Comparison of ENCODE assay signal across 19 mouse cellular contexts in genomic region chr16:10398755-10399154, GRCm38 (mm10). TPM values are rescaled to one million over a fixed set of nuclear protein-coding genes. Genes with fewer than 3 reads are reported as not detected.
DNase-seq lines count a peak whose midpoint lies in the region; ATAC-seq and TF ChIP-seq lines count a peak whose summit lies in the region.
"Had no signal": no experiment of that assay in that cellular context is flagged by ENCODE, and none has a peak within 500 bp of the region (broad histone marks: within the 10 kb centered on the region; RNA-seq: fewer than 3 reads in every experiment).

No protein-coding gene starts in this region.

- no peak overlapping the region for H3K4me3 ChIP-seq in forebrain, embryonic 13.5 days
- H3K4me3 ChIP-seq in forebrain, embryonic 11.5 days (ENCODE audit: low read depth, low read length), result no peak overlapping the region
- no peak overlapping the region for H3K4me3 ChIP-seq in hindbrain, embryonic 15.5 days
- H3K4me3 ChIP-seq in hindbrain, embryonic 11.5 days (ENCODE audit: low read depth, low read length), result no peak overlapping the region
- H3K4me3 ChIP-seq in stomach, embryonic 14.5 days (ENCODE audit: low read depth, low read length), result no peak overlapping the region
- no peak overlapping the region for H3K4me3 ChIP-seq in stomach, postnatal 0 days (ENCODE audit: low read depth, low read length)
- H3K4me3 ChIP-seq: kidney, embryonic 15.5 days; left cerebral cortex, adult 2 months; limb, embryonic 12.5 days; liver, embryonic 15.5 days; lung, embryonic 15.5 days; midbrain, embryonic 13.5 days had no signal

- H3K9ac ChIP-seq in forebrain, embryonic 13.5 days, result no peak overlapping the region
- no peak overlapping the region for H3K9ac ChIP-seq in forebrain, embryonic 11.5 days (ENCODE audit: low read length)
- H3K9ac ChIP-seq in hindbrain, embryonic 15.5 days, result no peak overlapping the region
- H3K9ac ChIP-seq in hindbrain, embryonic 11.5 days (ENCODE audit: low read depth, low read length), result no peak overlapping the region
- no peak overlapping the region for H3K9ac ChIP-seq in stomach, embryonic 14.5 days (replicated peaks; ENCODE audit: low read depth, low read length)
- H3K9ac ChIP-seq in stomach, postnatal 0 days (ENCODE audit: low read length), result no peak overlapping the region
- H3K9ac ChIP-seq: forebrain, postnatal 0 days; kidney, embryonic 15.5 days; limb, embryonic 12.5 days; liver, embryonic 15.5 days; lung, embryonic 15.5 days; midbrain, embryonic 13.5 days had no signal

- H3K36me3 ChIP-seq in forebrain, embryonic 13.5 days (ENCODE audit: poor library complexity, severe bottlenecking), result no peaks in the 10 kb centered on the region
- H3K36me3 ChIP-seq in forebrain, embryonic 11.5 days (ENCODE audit: control insufficient read depth, insufficient read depth, low read length), result no peaks in the 10 kb centered on the region
- H3K36me3 ChIP-seq in hindbrain, embryonic 15.5 days, result no peaks in the 10 kb centered on the region
- no peaks in the 10 kb centered on the region for H3K36me3 ChIP-seq in hindbrain, embryonic 11.5 days (ENCODE audit: control insufficient read depth, insufficient read depth, low read length)
- no peaks in the 10 kb centered on the region for H3K36me3 ChIP-seq in stomach, embryonic 14.5 days (ENCODE audit: control insufficient read depth, insufficient read depth, low read length)
- no peaks in the 10 kb centered on the region for H3K36me3 ChIP-seq in stomach, postnatal 0 days (ENCODE audit: control insufficient read depth, insufficient read depth, low read length)
- H3K36me3 ChIP-seq: kidney, embryonic 15.5 days; limb, embryonic 12.5 days; liver, embryonic 15.5 days; lung, embryonic 15.5 days; midbrain, embryonic 13.5 days had no signal

- no peak for TF ChIP-seq CTCF in stomach, postnatal 0 days (IDR thresholded peaks at IDR 0.05; ENCODE audit: low read depth)

- H3K9me3 ChIP-seq in forebrain, embryonic 13.5 days (replicated peaks), result no peaks in the 10 kb centered on the region
- H3K9me3 ChIP-seq in forebrain, embryonic 11.5 days (ENCODE audit: control insufficient read depth, low read length), result no peaks in the 10 kb centered on the region
- H3K9me3 ChIP-seq in hindbrain, embryonic 15.5 days, result no peaks in the 10 kb centered on the region
- H3K9me3 ChIP-seq in hindbrain, embryonic 11.5 days (ENCODE audit: control insufficient read depth, low read length), result no peaks in the 10 kb centered on the region
- no peaks in the 10 kb centered on the region for H3K9me3 ChIP-seq in stomach, embryonic 14.5 days (ENCODE audit: control insufficient read depth, low read depth, low read length)
- H3K9me3 ChIP-seq in stomach, postnatal 0 days (ENCODE audit: control insufficient read depth, low read length), result no peaks in the 10 kb centered on the region
- H3K9me3 ChIP-seq: kidney, embryonic 15.5 days; limb, embryonic 12.5 days; liver, embryonic 15.5 days; lung, embryonic 15.5 days; midbrain, embryonic 13.5 days had no signal

- 73% methylated on average over 5 of the region's 5 CpGs for WGBS in forebrain, embryonic 13.5 days
- WGBS in forebrain, embryonic 11.5 days, result 75% methylated on average over 5 of the region's 5 CpGs
- 71% methylated on average over 5 of the region's 5 CpGs for whole genome bisulfite sequencing in hindbrain, embryonic 15.5 days
- 71% methylated on average over 5 of the region's 5 CpGs for WGBS in hindbrain, embryonic 11.5 days
- WGBS in stomach, embryonic 14.5 days, result 62% methylated on average over 5 of the region's 5 CpGs
- 70% methylated on average over 5 of the region's 5 CpGs for WGBS in stomach, postnatal 0 days

- no peak overlapping the region for H3K27ac ChIP-seq in forebrain, embryonic 13.5 days
- no peak overlapping the region for H3K27ac ChIP-seq in forebrain, embryonic 11.5 days (ENCODE audit: low read depth, low read length)
- H3K27ac ChIP-seq in hindbrain, embryonic 15.5 days (replicated peaks), result no peak overlapping the region
- H3K27ac ChIP-seq in hindbrain, embryonic 11.5 days (ENCODE audit: low read depth, low read length), result no peak overlapping the region
- no peak overlapping the region for H3K27ac ChIP-seq in stomach, embryonic 14.5 days (ENCODE audit: low read length)
- H3K27ac ChIP-seq in stomach, postnatal 0 days (replicated peaks), result no peak overlapping the region
- H3K27ac ChIP-seq: kidney, embryonic 15.5 days; left cerebral cortex, adult 2 months; limb, embryonic 12.5 days; liver, embryonic 15.5 days; lung, embryonic 15.5 days; midbrain, embryonic 13.5 days had no signal

- no peak overlapping the region for H3K4me2 ChIP-seq in forebrain, embryonic 13.5 days
- H3K4me2 ChIP-seq in forebrain, embryonic 11.5 days (ENCODE audit: low read depth, low read length, severe bottlenecking), result no peak overlapping the region
- no peak overlapping the region for H3K4me2 ChIP-seq in hindbrain, embryonic 15.5 days
- no peak overlapping the region for H3K4me2 ChIP-seq in hindbrain, embryonic 11.5 days (replicated peaks; ENCODE audit: low read depth, low read length)
- no peak overlapping the region for H3K4me2 ChIP-seq in stomach, embryonic 14.5 days (replicated peaks; ENCODE audit: low read depth, low read length)
- no peak overlapping the region for H3K4me2 ChIP-seq in stomach, postnatal 0 days (replicated peaks; ENCODE audit: low read depth)
- H3K4me2 ChIP-seq: heart, embryonic 11.5 days; kidney, embryonic 15.5 days; limb, embryonic 12.5 days; liver, embryonic 15.5 days; lung, embryonic 15.5 days; midbrain, embryonic 13.5 days had no signal

- H3K4me1 ChIP-seq in forebrain, embryonic 13.5 days, result peaks cover 8% of the 10 kb centered on the region
- H3K4me1 ChIP-seq in forebrain, embryonic 11.5 days (replicated peaks; ENCODE audit: control insufficient read depth, insufficient read depth, low read length), result no peaks in the 10 kb centered on the region
- peaks cover 8% of the 10 kb centered on the region for H3K4me1 ChIP-seq in hindbrain, embryonic 15.5 days (replicated peaks)
- H3K4me1 ChIP-seq in hindbrain, embryonic 11.5 days (replicated peaks; ENCODE audit: control insufficient read depth, insufficient read depth, low read length), result no peaks in the 10 kb centered on the region
- 0 out of 2 replicates have a peak, but pooled peaks cover 3% of the 10 kb centered on the region for H3K4me1 ChIP-seq in stomach, embryonic 14.5 days (ENCODE audit: control insufficient read depth, insufficient read depth, low read length)
- 0 out of 2 replicates have a peak, but pooled peaks cover 3% of the 10 kb centered on the region for H3K4me1 ChIP-seq in stomach, postnatal 0 days (replicated peaks; ENCODE audit: control insufficient read depth, insufficient read depth)
- H3K4me1 ChIP-seq: liver, embryonic 15.5 days had no signal

- no peak for TF ChIP-seq EP300 in stomach, postnatal 0 days (optimal IDR thresholded peaks at IDR 0.05)

- peak; percentile 48; the same call in 1 of the 2 replicates for ATAC-seq in forebrain, embryonic 13.5 days
- ATAC-seq in forebrain, embryonic 11.5 days (replicated peaks; ENCODE audit: low FRiP score), result no peak
- ATAC-seq in hindbrain, embryonic 15.5 days (ENCODE audit: low FRiP score, low read depth), result peak; percentile 23; the same call in 1 of the 2 replicates
- no peak for ATAC-seq in hindbrain, embryonic 11.5 days (ENCODE audit: low FRiP score)
- ATAC-seq in stomach, embryonic 14.5 days (ENCODE audit: insufficient number of reproducible peaks, insufficient read depth, low FRiP score, low read depth), result peak; percentile 42; the same call in 1 of the 2 replicates
- ATAC-seq in stomach, postnatal 0 days (ENCODE audit: low FRiP score, low TSS enrichment), result no peak

- peaks cover 12% of the 10 kb centered on the region for H3K27me3 ChIP-seq in forebrain, embryonic 13.5 days
- peaks cover 6% of the 10 kb centered on the region; the same call in 1 of the 2 replicates for H3K27me3 ChIP-seq in forebrain, embryonic 11.5 days (ENCODE audit: control insufficient read depth, insufficient read depth, low read length)
- 0 out of 2 replicates have a peak, but pooled peaks cover 3% of the 10 kb centered on the region for H3K27me3 ChIP-seq in hindbrain, embryonic 15.5 days
- no peaks in the 10 kb centered on the region for H3K27me3 ChIP-seq in hindbrain, embryonic 11.5 days (ENCODE audit: control insufficient read depth, insufficient read depth, low read length)
- H3K27me3 ChIP-seq in stomach, embryonic 14.5 days (ENCODE audit: control insufficient read depth, insufficient read depth, low read length), result no peaks in the 10 kb centered on the region
- H3K27me3 ChIP-seq in stomach, postnatal 0 days (ENCODE audit: control insufficient read depth, insufficient read depth, low read length), result no peaks in the 10 kb centered on the region
- H3K27me3 ChIP-seq: CH12.LX; lung, embryonic 15.5 days had no signal

- DNase-seq in forebrain, embryonic 11.5 days (ENCODE audit: low spot score), result no peak
- DNase-seq in hindbrain, embryonic 11.5 days (ENCODE audit: low spot score), result no peak
- DNase-seq in stomach, postnatal 0 days (ENCODE audit: low spot score), result no peak
- no peak for DNase-seq in spleen, adult 18-20 months

RNA-seq across cellular contexts. Expression of gene Tekt5, which starts 3.5 kb away (rescaled TPM):
- 0.74 and 1.4 TPM in 2 replicates for polyA plus RNA-seq in forebrain, embryonic 13.5 days (2015; fragmentation: Nextera tagmentation; extraction: Ambion mirVana)
- 0.15 TPM in 1 of 2 replicates, not detected in the other for polyA plus RNA-seq in forebrain, embryonic 11.5 days (2014; fragmentation: Nextera tagmentation; extraction: Ambion mirVana)
- 17.9 and 18.2 TPM in 2 replicates for polyA plus RNA-seq in hindbrain, embryonic 15.5 days (2015; fragmentation: Nextera tagmentation; extraction: Ambion mirVana)
- 0.13 and 0.15 TPM in 2 replicates for polyA plus RNA-seq in hindbrain, embryonic 11.5 days (2014; fragmentation: Nextera tagmentation; extraction: Ambion mirVana)
- polyA plus RNA-seq in stomach, embryonic 14.5 days (2014; fragmentation: Nextera tagmentation; extraction: Ambion mirVana), result 0.70 and 1.0 TPM in 2 replicates
- polyA plus RNA-seq in stomach, postnatal 0 days (2015; fragmentation: Nextera tagmentation; extraction: Ambion mirVana), result 0.74 and 1.0 TPM in 2 replicates
- polyA plus RNA-seq: activated CD4-positive, CD25-positive, alpha-beta regulatory T cell, adult 4 months; adrenal gland, adult 2 months; C2C12; limb, embryonic 12.5 days had no signal

RNA-seq across cellular contexts. Expression of gene Nubp1, which starts 13.0 kb away (rescaled TPM):
- polyA plus RNA-seq in forebrain, embryonic 13.5 days (2015; fragmentation: Nextera tagmentation; extraction: Ambion mirVana), result 51.9 and 56.4 TPM in 2 replicates
- 69.1 and 71.3 TPM in 2 replicates for polyA plus RNA-seq in forebrain, embryonic 11.5 days (2014; fragmentation: Nextera tagmentation; extraction: Ambion mirVana)
- polyA plus RNA-seq in hindbrain, embryonic 15.5 days (2015; fragmentation: Nextera tagmentation; extraction: Ambion mirVana), result 45.5 and 48.2 TPM in 2 replicates
- polyA plus RNA-seq in hindbrain, embryonic 11.5 days (2014; fragmentation: Nextera tagmentation; extraction: Ambion mirVana), result 58.5 and 66.2 TPM in 2 replicates
- 56.1 and 59.1 TPM in 2 replicates for polyA plus RNA-seq in stomach, embryonic 14.5 days (2014; fragmentation: Nextera tagmentation; extraction: Ambion mirVana)
- 31.0 and 33.8 TPM in 2 replicates for polyA plus RNA-seq in stomach, postnatal 0 days (2015; fragmentation: Nextera tagmentation; extraction: Ambion mirVana)

RNA-seq across cellular contexts. Expression of gene Tvp23a, which starts 48.4 kb away (rescaled TPM):
- 37.1 and 39.8 TPM in 2 replicates for polyA plus RNA-seq in forebrain, embryonic 13.5 days (2015; fragmentation: Nextera tagmentation; extraction: Ambion mirVana)
- polyA plus RNA-seq in forebrain, embryonic 11.5 days (2014; fragmentation: Nextera tagmentation; extraction: Ambion mirVana), result 22.8 and 23.8 TPM in 2 replicates
- polyA plus RNA-seq in hindbrain, embryonic 15.5 days (2015; fragmentation: Nextera tagmentation; extraction: Ambion mirVana), result 46.6 and 49.7 TPM in 2 replicates
- polyA plus RNA-seq in hindbrain, embryonic 11.5 days (2014; fragmentation: Nextera tagmentation; extraction: Ambion mirVana), result 17.2 and 24.8 TPM in 2 replicates
- 11.4 and 16.0 TPM in 2 replicates for polyA plus RNA-seq in stomach, embryonic 14.5 days (2014; fragmentation: Nextera tagmentation; extraction: Ambion mirVana)
- polyA plus RNA-seq in stomach, postnatal 0 days (2015; fragmentation: Nextera tagmentation; extraction: Ambion mirVana), result 1.9 and 2.4 TPM in 2 replicates

Comparison
In these comparisons a context has a peak if more than half of its experiments do, and no peak if none do; other contexts are left out.
1. ATAC-seq: peak in forebrain, embryonic 13.5 days (single experiment), hindbrain, embryonic 15.5 days (single experiment) and stomach, embryonic 14.5 days (single experiment); none in forebrain, embryonic 11.5 days (single experiment), hindbrain, embryonic 11.5 days (single experiment) and stomach, postnatal 0 days (single experiment).